Mouse (Mus musculus) adrenal gland, postnatal 36 days (tissue): ENCODE data around the gene Ccnb3. TPM values are rescaled to one million over a fixed set of nuclear protein-coding genes. Genes with fewer than 3 reads are reported as not detected.
"Not testable (repeated sequence)": the region's sequence is repeated elsewhere in the genome, so short reads cannot be mapped to it uniquely, and the experiment has no call there.

Source experiments
- DNase-seq, 2 experiments: peaks; one replicate each; pipeline ENCODE4 v3.0.0; 2021; ENCODE audit warnings: mixed read lengths in 1 of 2
- long read RNA-seq, 2 experiments: library from polyadenylated mRNA; stranded (forward); transcript quantifications; one replicate each; pipeline ENCODE4 v2.0.0; 2021; ENCODE audit warnings: borderline sequencing depth in 2 of 2
- total RNA-seq, 2 experiments: library from RNA; stranded (reverse); gene quantifications; 2 replicates each; pipeline ENCODE4 v1.2.3; 2021

Gene Ccnb3
- total RNA-seq, result under 1 TPM in 1 of 2 experiments, not detected in 1; 0.07 TPM
- long read RNA-seq, experiment 1, result 0 reads
- long read RNA-seq, experiment 2, result 0 reads

- no peak for DNase-seq
Observed at GRCm38 (mm10) chrX:7041519-7041918, at the start of gene Ccnb3. Gene Ccnb3, minus strand, starts transcription at chrX:7041619.

- DNase-seq, result no peak
Observed at GRCm38 (mm10) chrX:7090323-7090722, 48.9 kb upstream of the Ccnb3 start.

GRCm38 (mm10) chrX:7085878-7086277, 44.5 kb upstream of the Ccnb3 start:
- DNase-seq, result no peak

- no peak for DNase-seq
Observed at GRCm38 (mm10) chrX:7079820-7080429, 38.5 kb upstream of the Ccnb3 start.

GRCm38 (mm10) chrX:7068002-7068401, 26.6 kb upstream of the Ccnb3 start:
- no peak for DNase-seq

- no peak for DNase-seq
Observed at GRCm38 (mm10) chrX:7067219-7067618, 25.8 kb upstream of the Ccnb3 start, which contains the start of gene Akap4. Gene Akap4, plus strand, starts transcription at chrX:7067519.

- DNase-seq, result no peak
Observed at GRCm38 (mm10) chrX:7064109-7064508, 22.7 kb upstream of the Ccnb3 start.

- DNase-seq, result no peak
Observed at GRCm38 (mm10) chrX:7057634-7058033, 16.2 kb upstream of the Ccnb3 start.

- DNase-seq, result no peak
Observed at GRCm38 (mm10) chrX:7057056-7057455, 15.6 kb upstream of the Ccnb3 start.

- not testable (repeated sequence) for DNase-seq
Observed at GRCm38 (mm10) chrX:6983916-6984315, 57.5 kb downstream of the Ccnb3 start.

- peak; percentile 3 to 12 for DNase-seq
Observed at GRCm38 (mm10) chrX:6971956-6972355, 69.5 kb downstream of the Ccnb3 start.

- no peak for DNase-seq
Observed at GRCm38 (mm10) chrX:6968598-6968997, 72.8 kb downstream of the Ccnb3 start.

Other genes starting within 250 kb of the Ccnb3 start
- gene Akap4, start 25.9 kb upstream of the Ccnb3 start, total RNA-seq, result not detected